Mouse (Mus musculus): ENCODE results near the gene Senp5. TPM values are rescaled to one million over a fixed set of nuclear protein-coding genes. Genes with fewer than 3 reads are reported as not detected.

Gene Senp5
- total RNA-seq, 2 experiments from 2014 or later: 41.7 to 43.8 TPM

DNA sequence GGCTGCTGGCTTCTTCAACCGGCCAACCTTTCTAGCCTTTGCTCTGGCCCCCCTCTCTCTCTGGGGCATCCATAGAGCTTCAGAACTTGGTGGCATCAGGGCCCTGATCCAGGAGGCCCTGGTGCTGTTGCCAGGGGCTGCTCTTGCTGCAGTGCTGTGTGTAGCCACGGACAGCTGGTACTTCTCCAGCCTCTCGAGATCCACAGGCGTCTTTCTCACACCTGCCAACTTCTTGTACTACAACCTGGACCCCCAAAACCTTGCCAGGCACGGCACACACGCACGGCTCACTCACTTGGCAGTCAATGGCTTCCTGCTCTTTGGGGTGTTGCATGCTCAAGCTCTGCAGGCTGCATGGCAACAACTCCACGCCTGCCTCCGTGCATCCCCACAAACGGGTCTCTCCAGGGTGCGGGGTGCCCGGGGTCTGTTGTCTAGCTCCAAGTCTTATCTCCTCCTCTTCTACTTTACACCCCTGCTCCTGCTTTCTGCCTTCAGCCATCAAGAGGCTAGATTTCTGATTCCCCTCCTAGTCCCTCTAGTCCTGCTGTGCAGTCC is 58.3 kb downstream of the Senp5 start:
- intact Hi-C loops (cut with DNase I): no loop called here
- DNase-seq (ENCODE audit: extremely low spot score in 1 of 2, low spot score in 2 of 2): peak in 1 of 2 experiments; percentile 39

DNA sequence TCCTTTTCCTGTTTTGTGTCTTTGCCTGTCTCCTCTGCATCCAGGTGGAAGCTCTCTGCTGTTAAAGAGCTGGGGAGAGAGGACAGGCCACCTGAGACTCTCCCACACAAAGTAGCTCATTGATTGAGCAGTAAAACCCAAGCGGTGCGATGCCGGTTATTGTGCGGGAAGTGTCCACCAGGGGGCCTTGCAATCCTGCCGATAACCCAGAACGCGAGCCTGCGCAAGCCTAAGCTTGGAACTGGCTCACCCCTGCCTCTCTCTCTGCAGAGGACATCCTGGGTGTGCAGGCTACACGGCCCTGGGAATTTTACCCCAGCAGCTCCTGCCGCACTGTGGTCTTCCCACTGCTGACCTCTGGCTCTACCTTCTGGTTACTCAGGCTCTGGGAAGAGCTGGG is 59.1 kb downstream of the Senp5 start:
- DNase-seq (ENCODE audit: extremely low spot score in 1 of 2, low spot score in 2 of 2): peak; percentile 70 to 87
- intact Hi-C loops (cut with DNase I): no loop called here

DNA sequence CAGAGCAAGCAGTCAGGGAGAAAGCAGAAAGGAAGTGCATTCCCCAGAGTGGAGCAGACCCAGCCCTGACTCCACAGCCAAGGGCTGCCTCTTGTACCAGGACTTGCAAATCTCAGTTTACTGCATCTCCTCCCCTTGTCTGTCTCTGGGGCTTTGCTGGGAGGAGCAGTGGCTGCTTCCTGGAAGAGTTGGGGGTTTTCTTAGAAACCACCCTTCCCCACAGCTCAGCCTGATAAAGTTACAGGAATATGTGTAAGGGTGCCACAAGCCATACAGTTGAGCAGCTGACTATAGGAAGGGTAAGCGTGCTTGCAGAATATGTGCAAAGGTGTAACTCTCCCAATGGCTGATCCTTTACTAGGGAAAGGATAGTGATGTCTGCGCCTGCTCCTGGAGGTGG is 62.5 kb downstream of the Senp5 start:
- intact Hi-C loops (cut with DNase I): no loop called here
- DNase-seq (ENCODE audit: extremely low spot score in 1 of 2, low spot score in 2 of 2): no peak

DNA sequence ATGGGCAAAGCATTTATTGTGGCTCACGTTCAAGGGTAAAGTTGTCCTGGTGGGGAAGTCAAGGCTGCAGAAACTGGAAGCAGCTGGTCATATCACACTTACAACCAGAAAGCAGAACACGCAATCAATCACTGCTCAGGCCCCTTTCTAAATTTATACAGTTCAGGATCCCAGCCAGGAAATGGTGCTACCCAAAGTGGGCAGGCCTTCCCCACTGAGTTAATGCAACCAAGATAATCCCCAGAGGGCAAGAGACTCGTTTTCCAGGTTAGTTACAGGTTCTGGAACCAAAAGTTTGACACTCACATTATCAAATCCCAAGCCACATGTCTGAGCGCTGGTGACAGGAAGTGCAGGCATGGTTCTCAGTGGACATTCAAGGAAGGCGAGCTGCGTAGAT is 64.2 kb downstream of the Senp5 start:
- intact Hi-C loops (cut with DNase I): no loop called here
- no peak for DNase-seq (ENCODE audit: extremely low spot score in 1 of 2, low spot score in 2 of 2)

DNA sequence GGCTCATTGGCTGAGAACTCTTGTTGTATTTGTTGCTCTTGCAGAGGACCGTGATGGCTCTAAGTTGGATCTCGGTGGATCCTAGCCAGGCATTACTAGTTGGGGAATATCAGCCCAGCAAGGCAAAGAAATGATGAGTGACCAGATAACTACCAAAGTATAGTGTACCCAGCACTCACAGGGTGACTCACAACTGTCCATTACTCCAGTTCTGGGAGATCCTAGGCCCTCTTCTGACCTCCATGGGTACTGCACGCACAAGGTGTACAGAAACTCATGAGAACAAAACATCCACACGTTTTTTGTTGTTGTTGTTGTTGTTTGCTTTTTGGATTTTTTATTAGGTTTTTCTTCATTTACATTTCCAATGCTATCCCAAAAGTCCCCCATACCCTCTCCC is 66.5 kb downstream of the Senp5 start:
- DNase-seq (ENCODE audit: extremely low spot score in 1 of 2, low spot score in 2 of 2): no peak
- intact Hi-C loops (cut with DNase I): no loop called here

DNA sequence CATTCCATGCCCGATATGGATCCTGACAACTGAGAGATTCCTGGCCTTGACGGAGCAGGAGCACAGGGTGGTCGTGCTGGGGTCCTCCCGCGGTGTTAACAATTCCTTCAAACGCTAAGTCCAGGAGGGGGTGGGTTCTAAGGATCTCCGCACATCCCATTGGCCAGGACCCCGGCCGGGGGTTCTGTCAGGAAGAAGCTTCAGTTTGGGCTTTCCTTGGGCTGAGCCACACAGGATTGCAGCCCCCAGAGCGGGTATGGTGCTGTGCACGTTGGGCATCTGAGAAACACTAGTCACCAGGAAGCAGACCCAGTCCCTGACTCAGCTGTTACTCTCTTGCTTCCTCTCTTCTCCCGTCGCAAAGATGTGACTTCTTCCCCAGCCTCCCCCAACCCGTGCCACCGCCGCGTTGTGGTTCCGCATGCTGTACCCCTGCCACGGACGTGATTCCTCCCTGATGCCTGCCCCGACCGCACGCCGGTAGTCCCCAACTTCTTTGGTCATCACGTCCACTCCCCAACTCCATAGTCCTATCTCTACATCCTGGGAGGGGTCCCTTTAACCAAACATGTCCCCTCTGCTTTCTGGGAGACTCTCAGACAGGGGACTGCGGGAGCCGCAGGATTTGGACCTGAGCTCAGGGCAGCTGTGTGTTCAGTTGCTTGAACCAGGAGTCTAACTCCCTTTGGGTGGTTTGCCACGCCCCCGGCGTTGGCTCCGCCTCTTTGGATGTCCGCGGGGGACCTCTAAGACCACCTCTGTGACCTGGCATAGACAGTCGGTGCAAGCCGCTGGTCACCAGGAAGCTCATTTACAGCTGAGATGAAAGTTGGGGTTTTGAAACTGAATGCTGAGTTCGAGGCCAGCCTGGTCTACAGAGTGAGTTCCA is 67.8 kb downstream of the Senp5 start:
- peak; percentile 58 to 59 for DNase-seq (ENCODE audit: extremely low spot score in 1 of 2, low spot score in 2 of 2)
- intact Hi-C loops (cut with DNase I): no loop called here

DNA sequence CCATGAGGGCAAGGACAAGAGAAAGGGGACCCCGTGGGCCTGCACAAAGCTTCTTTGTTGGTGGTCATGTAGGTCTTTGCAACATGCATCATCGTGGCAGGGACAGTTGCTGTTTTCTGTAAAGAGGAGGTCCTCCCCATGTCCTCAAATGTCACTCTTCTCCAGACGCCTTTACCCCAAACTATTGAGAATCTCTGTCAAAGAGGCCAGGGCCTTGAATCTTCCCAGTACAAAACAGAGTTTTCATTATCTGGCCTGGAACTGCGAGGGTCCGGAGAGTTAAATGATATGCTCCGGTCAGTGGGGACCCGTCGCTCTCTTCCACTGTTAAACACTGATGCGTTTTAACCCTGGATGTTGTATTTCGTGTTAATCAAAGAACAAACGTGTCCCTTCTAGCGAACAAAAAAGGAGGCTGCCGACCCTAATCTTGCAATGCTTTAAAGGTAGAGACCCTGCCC is 68.5 kb downstream of the Senp5 start:
- intact Hi-C loops (cut with DNase I): no loop called here
- no peak for DNase-seq (ENCODE audit: extremely low spot score in 1 of 2, low spot score in 2 of 2)

DNA sequence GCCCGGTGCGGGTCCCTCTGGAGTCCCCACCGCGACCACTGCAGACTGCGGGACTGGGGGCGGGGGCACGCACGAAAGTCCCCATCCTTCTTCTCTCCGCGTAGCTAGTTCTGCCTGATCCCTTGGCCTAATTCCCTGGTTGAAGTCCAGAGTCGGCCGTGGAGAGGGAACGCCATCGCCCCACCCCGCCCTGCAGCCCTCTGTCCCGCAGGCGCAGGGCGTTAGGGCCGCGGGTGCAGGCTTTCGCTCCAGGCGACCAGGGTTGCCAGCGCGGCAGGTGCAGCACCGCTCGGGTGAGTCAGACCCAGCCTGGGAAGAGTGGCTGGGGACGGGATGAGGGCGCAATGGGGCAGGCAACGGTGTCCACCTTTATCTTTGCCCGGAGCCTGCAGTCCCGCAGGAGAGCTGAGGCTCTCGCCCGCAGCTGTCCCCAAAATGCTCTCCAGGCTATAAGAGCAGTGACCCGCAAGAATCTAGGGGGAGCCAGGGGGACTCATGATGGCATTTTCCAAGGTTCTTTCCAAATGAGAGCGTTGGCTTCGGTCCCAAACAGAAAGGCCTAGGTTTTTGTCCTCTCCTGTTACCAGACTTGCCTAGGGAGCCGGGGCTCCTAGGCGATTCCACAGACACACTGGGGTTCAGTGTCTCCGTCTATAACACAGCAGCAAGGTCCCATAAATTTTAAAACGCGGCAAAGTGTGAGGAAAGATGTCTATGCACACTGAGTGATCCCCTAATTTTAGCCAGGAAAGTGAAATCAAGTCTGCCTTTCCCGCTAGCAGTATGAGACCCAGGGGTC is 69.1 kb downstream of the Senp5 start, which contains the start of gene Pigz:
Pigz (plus strand) TSS at position 101 of the 799 bp plus-strand sequence.
- intact Hi-C loops (cut with DNase I): no loop called here
- peak; percentile 34 to 69 for DNase-seq (ENCODE audit: extremely low spot score in 1 of 2, low spot score in 2 of 2)

DNA sequence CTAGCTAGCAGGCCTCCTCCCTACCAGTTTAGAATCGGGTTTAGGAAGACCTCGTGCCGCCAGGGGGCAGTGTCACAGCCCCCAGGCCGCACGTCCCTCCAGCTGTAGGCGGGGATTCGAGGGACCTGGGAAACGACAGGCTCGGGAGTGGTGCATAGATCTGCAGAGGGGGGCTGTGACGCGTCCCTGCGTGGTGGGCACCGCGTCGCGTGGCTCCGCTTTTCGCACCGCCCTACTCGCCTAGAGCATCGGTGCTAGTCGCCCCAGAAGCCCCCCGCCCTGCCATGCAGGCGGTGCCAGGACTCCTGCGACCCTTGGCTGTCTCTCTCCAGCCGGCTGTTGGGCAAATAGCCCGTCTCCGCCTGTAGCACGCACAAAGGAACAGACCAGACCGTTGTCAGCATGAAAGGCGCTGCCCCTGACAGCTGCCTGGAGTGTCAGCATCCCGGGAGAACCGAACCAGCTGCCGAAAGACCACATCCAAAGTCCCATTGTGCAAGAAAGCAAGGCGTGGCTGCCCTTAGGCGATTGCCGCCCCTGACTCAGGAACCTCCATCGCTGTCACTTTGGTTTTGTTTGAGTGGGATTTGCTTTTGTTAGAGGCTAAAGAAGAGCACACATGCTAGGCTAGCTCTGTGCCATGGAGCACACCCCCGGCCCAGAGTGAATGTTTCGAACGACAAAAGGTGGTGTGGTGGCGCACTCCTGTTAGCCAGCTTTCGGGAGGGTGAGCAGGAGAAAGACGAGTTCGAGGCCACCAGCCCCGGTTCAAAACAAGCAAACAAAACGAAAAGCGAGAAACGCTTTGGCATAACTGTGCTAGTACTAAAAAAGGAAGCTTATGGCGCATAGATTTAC is 70.0 kb downstream of the Senp5 start:
- intact Hi-C loops (cut with DNase I): no loop called here

DNA sequence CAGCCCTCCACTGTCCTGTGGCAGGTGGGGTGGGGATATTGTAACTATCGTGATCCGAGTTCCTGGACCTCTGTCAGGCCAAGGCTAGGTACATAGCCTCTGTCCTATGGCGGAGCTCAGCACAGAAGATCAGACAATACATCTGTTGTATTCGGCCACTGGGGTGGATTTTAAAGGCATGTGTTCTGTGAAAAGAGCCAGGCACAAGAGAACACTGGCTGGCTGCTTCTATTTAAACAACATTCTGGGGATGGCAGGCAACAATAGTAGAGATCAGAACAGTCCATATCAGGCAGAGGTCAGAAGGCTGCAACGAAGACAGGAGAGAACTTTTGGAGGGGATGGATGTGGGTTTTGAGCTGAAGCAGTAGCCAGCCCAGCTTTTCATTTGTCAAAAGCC is 70.8 kb downstream of the Senp5 start:
- intact Hi-C loops (cut with DNase I): no loop called here

More for the DNA sequence above, 70.0 kb downstream of the Senp5 start:
- peak; percentile 93 to 95 for DNase-seq (ENCODE audit: extremely low spot score in 1 of 2, low spot score in 2 of 2)

DNA sequence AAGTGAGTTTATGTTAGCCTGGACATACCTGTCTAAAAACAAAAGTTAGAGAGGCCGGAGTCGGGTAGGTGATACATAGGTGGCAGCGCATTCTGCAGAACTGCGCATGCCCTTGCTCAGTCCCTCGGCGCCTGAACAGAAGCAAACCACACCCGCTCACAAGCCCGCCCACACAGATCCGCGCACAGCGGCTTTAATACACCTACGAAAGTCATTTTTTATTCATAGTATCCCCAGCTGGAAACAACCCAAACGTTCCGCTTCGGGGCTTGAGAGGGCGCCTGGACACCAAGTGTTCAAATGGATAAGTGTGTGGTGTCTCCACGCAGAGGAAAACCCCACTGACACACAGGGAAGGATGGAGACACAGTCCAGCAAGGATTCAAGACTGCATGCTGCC is 71.8 kb downstream of the Senp5 start:
- peak in 1 of 2 experiments; percentile 42 for DNase-seq (ENCODE audit: extremely low spot score in 1 of 2, low spot score in 2 of 2)
- intact Hi-C loops (cut with DNase I): no loop called here

More for the DNA sequence above, 70.8 kb downstream of the Senp5 start:
- no peak for DNase-seq (ENCODE audit: extremely low spot score in 1 of 2, low spot score in 2 of 2)

DNA sequence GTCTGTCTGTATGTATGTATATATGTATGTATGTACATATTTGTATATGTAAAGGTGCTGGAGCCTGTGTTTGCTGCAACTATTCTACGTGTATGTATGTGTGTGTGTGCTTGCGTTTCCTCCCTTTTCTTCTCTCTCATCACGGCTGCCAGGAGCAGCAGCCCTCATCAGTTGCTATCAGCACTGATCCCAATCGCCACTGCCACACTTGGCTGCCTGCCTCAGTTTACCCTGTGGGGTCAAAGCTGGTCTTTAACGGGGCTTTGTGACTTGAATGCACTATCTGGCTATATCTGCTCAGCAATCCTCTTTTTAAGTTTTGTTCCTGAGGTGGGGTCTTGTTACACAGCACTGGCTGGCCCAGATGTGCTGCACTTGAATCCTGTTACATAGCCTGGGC is 75.7 kb downstream of the Senp5 start:
- intact Hi-C loops (cut with DNase I): no loop called here
- DNase-seq (ENCODE audit: extremely low spot score in 1 of 2, low spot score in 2 of 2): no peak

DNA sequence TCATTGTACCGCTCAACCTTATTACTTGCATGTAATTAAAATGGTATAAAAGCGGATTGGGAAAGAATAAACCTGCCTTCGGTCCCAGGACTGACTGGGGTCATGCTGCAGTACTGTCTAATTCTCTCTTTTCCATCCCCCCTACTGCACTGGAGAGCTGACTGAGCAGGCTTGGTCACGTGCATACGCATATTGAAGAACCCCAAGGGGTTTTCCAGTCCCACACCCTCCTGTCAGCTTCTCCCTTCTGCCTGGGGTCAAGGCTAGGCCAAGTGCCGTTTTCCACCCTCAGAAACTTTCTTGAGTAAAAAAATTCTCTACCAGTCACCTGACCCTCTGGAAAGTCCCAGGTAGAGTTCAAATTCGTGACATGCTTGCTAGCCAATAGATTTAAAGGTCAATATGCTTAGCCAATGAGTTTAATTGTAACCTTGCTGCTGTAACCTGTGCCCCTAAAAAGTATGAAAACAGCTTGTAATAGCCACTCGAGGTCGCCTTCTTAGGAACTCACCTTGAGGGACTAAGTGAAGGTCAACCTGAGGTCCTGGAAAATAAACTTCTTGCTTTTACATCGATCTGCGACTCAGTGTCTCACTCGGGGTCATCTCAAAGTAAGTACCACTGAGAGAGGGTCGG is 76.4 kb downstream of the Senp5 start:
- intact Hi-C loops (cut with DNase I): no loop called here
- DNase-seq (ENCODE audit: extremely low spot score in 1 of 2, low spot score in 2 of 2): no peak

DNA sequence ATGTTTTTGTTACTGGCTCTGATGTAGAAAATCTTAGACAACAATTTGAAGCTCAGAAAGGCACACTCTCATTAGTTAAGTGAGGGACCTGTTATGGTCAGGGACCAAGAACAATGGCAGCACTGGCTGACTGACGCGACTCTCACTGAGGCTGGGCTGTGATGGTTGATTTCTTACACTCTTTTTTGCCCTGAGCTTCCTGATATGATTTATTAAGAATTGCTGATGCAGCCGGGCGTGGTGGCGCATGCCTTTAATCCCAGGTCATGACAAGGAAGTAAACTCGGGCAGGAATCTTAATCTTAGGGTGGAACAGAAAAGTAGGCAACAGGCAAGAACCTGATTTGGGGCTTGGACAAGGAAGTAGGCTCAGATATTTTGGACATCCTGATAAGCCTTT is 77.0 kb downstream of the Senp5 start:
- intact Hi-C loops (cut with DNase I): no loop called here
- DNase-seq (ENCODE audit: extremely low spot score in 1 of 2, low spot score in 2 of 2): no peak

DNA sequence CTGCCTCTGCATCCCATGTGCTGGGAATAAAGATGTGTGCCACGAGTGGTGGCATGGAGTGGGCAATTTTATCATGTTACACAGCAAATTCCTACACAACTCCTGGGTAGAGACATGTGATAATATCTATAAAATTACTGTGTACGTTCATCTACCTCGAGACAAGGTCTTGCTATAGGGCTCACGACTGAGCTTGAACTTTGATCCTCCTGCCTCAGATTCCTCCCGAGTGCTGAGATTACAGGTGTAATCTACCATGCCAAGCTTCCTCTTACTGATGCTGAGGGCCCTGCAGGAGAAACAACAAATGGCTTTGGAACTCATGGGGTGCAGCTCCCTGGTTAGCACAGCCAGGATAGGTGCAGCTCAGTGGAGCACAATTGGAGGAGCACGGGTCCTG is 78.7 kb downstream of the Senp5 start:
- intact Hi-C loops (cut with DNase I): no loop called here
- DNase-seq (ENCODE audit: extremely low spot score in 1 of 2, low spot score in 2 of 2): no peak

DNA sequence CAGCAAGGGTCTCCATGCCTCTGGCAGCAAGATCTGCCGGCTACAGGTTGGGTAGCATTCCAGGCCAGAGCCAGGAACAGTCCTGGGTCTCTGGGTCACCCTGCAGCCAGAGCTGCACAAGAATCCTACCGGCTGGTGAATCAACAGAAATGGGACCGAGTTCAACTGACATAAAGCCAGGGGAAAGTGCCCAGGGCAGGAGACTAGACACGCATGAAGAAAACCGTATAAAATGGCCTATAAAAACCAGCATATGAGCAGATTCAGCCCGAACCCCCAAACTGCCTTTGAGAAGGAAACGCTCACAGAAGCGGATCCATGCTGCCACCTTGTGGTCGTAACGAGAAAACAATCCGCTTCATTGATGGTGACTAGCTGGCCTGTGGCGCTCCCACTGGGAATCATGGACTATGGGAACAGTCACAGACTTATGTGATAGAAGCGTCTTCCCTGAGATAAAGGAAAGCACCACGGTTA is 84.8 kb downstream of the Senp5 start:
- peak; percentile 83 to 91 for DNase-seq (ENCODE audit: extremely low spot score in 1 of 2, low spot score in 2 of 2)
- intact Hi-C loops (cut with DNase I): loop anchor here (2.0 to 5.0 kb wide), 4 partner anchors 39 to 461 kb away; partner anchors contain the start of gene Meltf

DNA sequence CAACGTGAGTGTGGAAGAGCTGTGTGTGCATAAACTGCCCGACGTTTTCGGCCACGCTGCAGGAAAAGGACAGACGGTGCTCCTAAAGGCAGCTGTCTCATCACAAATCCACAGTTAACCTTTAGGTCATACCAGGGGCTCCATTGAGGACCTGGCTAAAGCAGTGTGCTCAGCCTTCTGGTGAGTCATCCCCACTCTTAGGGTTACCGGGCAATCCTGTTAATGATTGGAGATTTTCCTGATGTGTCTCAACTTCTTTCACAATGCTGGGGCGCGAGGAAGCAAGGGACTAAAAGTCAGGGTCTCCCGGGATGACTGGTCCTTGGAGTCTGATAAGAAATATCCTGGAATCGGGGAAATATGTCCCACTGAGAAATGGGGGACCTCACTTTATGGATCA is 85.3 kb downstream of the Senp5 start:
- no peak for DNase-seq (ENCODE audit: extremely low spot score in 1 of 2, low spot score in 2 of 2)
- intact Hi-C loops (cut with DNase I): loop anchor here (2.0 to 5.0 kb wide), 4 partner anchors 39 to 460 kb away; partner anchors contain the start of gene Meltf

DNA sequence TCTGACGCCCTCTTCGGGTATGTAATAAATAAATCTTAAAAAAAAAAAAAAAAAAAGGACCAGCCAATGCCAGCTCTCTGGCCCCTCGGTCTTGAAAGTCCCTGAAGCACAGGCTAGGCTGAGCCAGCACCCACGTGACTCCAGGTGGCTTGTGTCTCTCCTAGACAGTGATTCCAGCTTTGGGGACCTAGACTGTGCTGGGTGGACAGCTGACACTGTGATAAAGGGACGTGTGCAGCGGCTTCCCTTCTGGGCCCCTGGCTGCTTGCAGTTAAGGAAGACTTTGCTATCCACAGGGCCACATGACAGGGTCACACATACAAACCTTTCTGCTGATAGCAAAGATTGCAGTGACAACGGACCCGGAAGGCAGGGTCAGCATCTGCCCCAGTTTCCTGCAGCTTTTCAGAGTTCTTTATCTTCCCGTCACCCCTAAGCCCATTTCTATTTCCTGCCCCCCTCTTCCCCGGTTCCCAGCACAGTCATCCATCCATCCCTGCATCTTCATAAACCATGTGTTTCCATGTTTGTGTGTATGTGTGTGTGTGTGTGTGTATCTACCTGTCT is 92.7 kb downstream of the Senp5 start:
- intact Hi-C loops (cut with DNase I): no loop called here
- no peak for DNase-seq (ENCODE audit: extremely low spot score in 1 of 2, low spot score in 2 of 2)

Measured in left cerebral cortex, postnatal 10 days (tissue).